Mouse (Mus musculus) v-Abl transformed pro-B cells (cell line): ENCODE results near the gene Wdr38.

Experiments
- in situ Hi-C, 2 experiments: fragments of 400-800 bp; cut with MboI; formaldehyde crosslinking; loops; one replicate each; pipeline ENCODE4 v1.15.1; 2025; ENCODE audit not compliant: unreplicated experiment in 2 of 2

Gene Wdr38

GRCm38 (mm10) chr2:38997386-38998374, at the start of gene Wdr38:
Wdr38 (plus strand) TSS chr2:38997476.
- in situ Hi-C loops: loop anchor here (5.0 to 10.0 kb wide), 6 partner anchors 65 to 343 kb away; partner anchors contain the start of genes Nr6a1 (in 1 of the 2) and Olfml2a (in 1 of the 2)

GRCm38 (mm10) chr2:38947566-38947965, 49.7 kb upstream of the Wdr38 start:
- in situ Hi-C loops: no loop called here

- in situ Hi-C loops: no loop called here
Observed at GRCm38 (mm10) chr2:38950281-38950719, 47.0 kb upstream of the Wdr38 start.

GRCm38 (mm10) chr2:38953152-38953883, 44.0 kb upstream of the Wdr38 start:
- in situ Hi-C loops: no loop called here

GRCm38 (mm10) chr2:38956062-38956461, 41.2 kb upstream of the Wdr38 start:
- in situ Hi-C loops: no loop called here

- in situ Hi-C loops: no loop called here
Observed at GRCm38 (mm10) chr2:38957671-38958223, 39.5 kb upstream of the Wdr38 start.

- in situ Hi-C loops: no loop called here
Observed at GRCm38 (mm10) chr2:38964198-38964597, 33.1 kb upstream of the Wdr38 start.

GRCm38 (mm10) chr2:38969650-38970049, 27.6 kb upstream of the Wdr38 start:
- in situ Hi-C loops: no loop called here

- in situ Hi-C loops: no loop called here
Observed at GRCm38 (mm10) chr2:38970057-38970456, 27.2 kb upstream of the Wdr38 start.

- in situ Hi-C loops: no loop called here
Observed at GRCm38 (mm10) chr2:38973223-38973622, 24.1 kb upstream of the Wdr38 start.

- in situ Hi-C loops: no loop called here
Observed at GRCm38 (mm10) chr2:38973701-38974100, 23.6 kb upstream of the Wdr38 start.

GRCm38 (mm10) chr2:38974171-38974570, 23.1 kb upstream of the Wdr38 start:
- in situ Hi-C loops: no loop called here

GRCm38 (mm10) chr2:38975181-38975580, 22.1 kb upstream of the Wdr38 start:
- in situ Hi-C loops: no loop called here

- in situ Hi-C loops: no loop called here
Observed at GRCm38 (mm10) chr2:38975941-38976805, 21.1 kb upstream of the Wdr38 start.

GRCm38 (mm10) chr2:38977837-38978236, 19.4 kb upstream of the Wdr38 start:
- in situ Hi-C loops: no loop called here

- in situ Hi-C loops: no loop called here
Observed at GRCm38 (mm10) chr2:38983456-38983855, 13.8 kb upstream of the Wdr38 start.

GRCm38 (mm10) chr2:38986580-38986979, 10.7 kb upstream of the Wdr38 start:
- in situ Hi-C loops: no loop called here

GRCm38 (mm10) chr2:38987371-38987770, 9.9 kb upstream of the Wdr38 start:
- in situ Hi-C loops: no loop called here

GRCm38 (mm10) chr2:38987803-38988510, 9.3 kb upstream of the Wdr38 start:
- in situ Hi-C loops: no loop called here
